In the genomic region with DNA sequence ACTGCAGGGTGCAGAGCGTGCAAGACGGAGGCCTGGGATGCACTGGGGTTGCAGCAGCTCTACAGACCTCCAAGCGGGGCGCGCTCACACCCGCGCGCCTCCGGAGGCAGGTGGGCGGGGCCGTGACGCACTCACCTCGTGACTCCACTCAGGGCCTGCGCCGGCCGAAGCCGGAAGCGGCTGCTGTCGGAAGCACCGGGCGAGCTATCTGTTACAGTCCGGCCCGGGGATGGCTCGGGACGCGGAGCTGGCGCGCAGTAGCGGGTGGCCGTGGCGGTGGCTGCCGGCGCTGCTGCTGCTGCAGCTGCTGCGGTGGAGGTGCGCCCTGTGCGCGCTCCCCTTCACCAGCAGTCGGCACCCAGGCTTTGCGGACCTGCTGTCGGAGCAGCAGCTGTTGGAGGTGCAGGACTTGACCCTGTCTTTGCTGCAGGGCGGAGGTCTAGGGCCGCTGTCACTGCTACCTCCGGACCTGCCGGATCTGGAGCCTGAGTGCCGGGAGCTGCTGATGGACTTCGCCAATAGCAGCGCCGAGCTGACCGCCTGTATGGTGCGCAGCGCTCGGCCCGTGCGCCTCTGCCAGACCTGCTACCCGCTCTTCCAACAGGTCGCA, we compare ENCODE assay signal across 8 mouse cellular contexts.
DNase-seq lines count a peak whose midpoint lies in the region; ATAC-seq and TF ChIP-seq lines count a peak whose summit lies in the region.

No protein-coding gene starts in this region.

- peak overlapping the region; percentile 86 for H3K4me2 ChIP-seq in heart, embryonic 12.5 days
- H3K4me2 ChIP-seq in kidney, postnatal 0 days (ENCODE audit: low read length): peak overlapping the region; percentile 92
- peak overlapping the region; percentile 82 for H3K4me2 ChIP-seq in liver, embryonic 11.5 days
- H3K4me2 ChIP-seq in stomach, embryonic 14.5 days (replicated peaks; ENCODE audit: low read depth, low read length): peak overlapping the region; percentile 78

- peak; percentile 96 to 97 for DNase-seq in B cell, adult 2 months
- peak; percentile 96 for DNase-seq in brain, adult 2 months (ENCODE audit: low read depth, low spot score)
- peak; percentile 91 for DNase-seq in kidney, postnatal 0 days (ENCODE audit: low spot score)
- DNase-seq in liver, embryonic 11.5 days (ENCODE audit: low spot score): peak; percentile 91
- DNase-seq in naive thymus-derived CD4-positive, alpha-beta T cell, adult 2 months (ENCODE audit: low read depth): peak; percentile 92

- peaks cover 1% of the 10 kb centered on the region; the same call in 1 of the 2 replicates for H3K9me3 ChIP-seq in heart, embryonic 12.5 days (replicated peaks)
- no peaks in the 10 kb centered on the region for H3K9me3 ChIP-seq in kidney, postnatal 0 days (replicated peaks; ENCODE audit: low read length)
- no peaks in the 10 kb centered on the region for H3K9me3 ChIP-seq in liver, embryonic 11.5 days (ENCODE audit: control insufficient read depth, low read length)
- H3K9me3 ChIP-seq in stomach, embryonic 14.5 days (ENCODE audit: control insufficient read depth, low read depth, low read length): no peaks in the 10 kb centered on the region

- H3K27ac ChIP-seq in heart, embryonic 12.5 days (ENCODE audit: poor library complexity, severe bottlenecking): peak overlapping the region; percentile 74; the same call in 1 of the 2 replicates
- peak overlapping the region; percentile 71; the same call in 1 of the 2 replicates for H3K27ac ChIP-seq in kidney, postnatal 0 days
- H3K27ac ChIP-seq in liver, embryonic 11.5 days (ENCODE audit: low read depth, low read length): peak overlapping the region; percentile 88
- no peak overlapping the region for H3K27ac ChIP-seq in stomach, embryonic 14.5 days (ENCODE audit: low read length)

- H3K4me1 ChIP-seq in heart, embryonic 12.5 days (replicated peaks): peaks cover 7% of the 10 kb centered on the region
- peaks cover 6% of the 10 kb centered on the region for H3K4me1 ChIP-seq in kidney, postnatal 0 days (replicated peaks; ENCODE audit: insufficient read depth, low read length)
- H3K4me1 ChIP-seq in liver, embryonic 11.5 days (replicated peaks; ENCODE audit: control insufficient read depth, insufficient read depth, low read length): peaks cover 7% of the 10 kb centered on the region; the same call in 1 of the 2 replicates
- no peaks in the 10 kb centered on the region; the same call in 1 of the 2 replicates for H3K4me1 ChIP-seq in stomach, embryonic 14.5 days (ENCODE audit: control insufficient read depth, insufficient read depth, low read length)

- H3K27me3 ChIP-seq in heart, embryonic 12.5 days (replicated peaks): no peaks in the 10 kb centered on the region
- no peaks in the 10 kb centered on the region for H3K27me3 ChIP-seq in kidney, postnatal 0 days (ENCODE audit: insufficient read depth, low read length)
- H3K27me3 ChIP-seq in liver, embryonic 11.5 days (replicated peaks; ENCODE audit: control insufficient read depth, insufficient read depth, low read length): no peaks in the 10 kb centered on the region
- H3K27me3 ChIP-seq in stomach, embryonic 14.5 days (ENCODE audit: control insufficient read depth, insufficient read depth, low read length): no peaks in the 10 kb centered on the region

- no peak for TF ChIP-seq CTCF in kidney, postnatal 0 days (IDR thresholded peaks at IDR 0.05; ENCODE audit: low read depth)

- peak overlapping the region; percentile 78 for H3K9ac ChIP-seq in heart, embryonic 12.5 days
- H3K9ac ChIP-seq in kidney, postnatal 0 days (ENCODE audit: low read depth, low read length): peak overlapping the region; percentile 72
- peak overlapping the region; percentile 92 for H3K9ac ChIP-seq in liver, embryonic 11.5 days (ENCODE audit: low read depth, low read length)
- H3K9ac ChIP-seq in stomach, embryonic 14.5 days (replicated peaks; ENCODE audit: low read depth, low read length): peak overlapping the region; percentile 52; the same call in 1 of the 2 replicates

- peak overlapping the region; percentile 96 for H3K4me3 ChIP-seq in heart, embryonic 12.5 days
- peak overlapping the region; percentile 86 for H3K4me3 ChIP-seq in kidney, postnatal 0 days (replicated peaks; ENCODE audit: low read depth, low read length)
- peak overlapping the region; percentile 94 for H3K4me3 ChIP-seq in liver, embryonic 11.5 days (ENCODE audit: low read depth, low read length)
- peak overlapping the region; percentile 96 for H3K4me3 ChIP-seq in stomach, embryonic 14.5 days (ENCODE audit: low read depth, low read length)

- WGBS in heart, embryonic 12.5 days: under 1% methylated on average over 56 of the region's 56 CpGs
- under 1% methylated on average over 56 of the region's 56 CpGs for WGBS in kidney, postnatal 0 days
- WGBS in liver, embryonic 11.5 days: under 1% methylated on average over 56 of the region's 56 CpGs
- WGBS in stomach, embryonic 14.5 days: under 1% methylated on average over 55 of the region's 56 CpGs

- H3K36me3 ChIP-seq in heart, embryonic 12.5 days: peaks cover 2% of the 10 kb centered on the region
- no peaks in the 10 kb centered on the region for H3K36me3 ChIP-seq in kidney, postnatal 0 days (ENCODE audit: insufficient read depth, low read length)
- H3K36me3 ChIP-seq in liver, embryonic 11.5 days (ENCODE audit: control insufficient read depth, insufficient read depth, low read length): no peaks in the 10 kb centered on the region
- no peaks in the 10 kb centered on the region for H3K36me3 ChIP-seq in stomach, embryonic 14.5 days (ENCODE audit: control insufficient read depth, insufficient read depth, low read length)

- peak; percentile 98 for ATAC-seq in erythroblast, adult 5-6 weeks (replicated peaks; ENCODE audit: low FRiP score, poor library complexity, severe bottlenecking)
- peak; percentile 97 for ATAC-seq in heart, embryonic 12.5 days (ENCODE audit: insufficient number of reproducible peaks, low FRiP score)
- ATAC-seq in kidney, postnatal 0 days (replicated peaks; ENCODE audit: low FRiP score, low read depth): peak; percentile 96
- peak; percentile 95 for ATAC-seq in liver, embryonic 11.5 days (replicated peaks; ENCODE audit: low FRiP score)
- peak; percentile 95 for ATAC-seq in stomach, embryonic 14.5 days (ENCODE audit: insufficient number of reproducible peaks, insufficient read depth, low FRiP score, low read depth)
